Mouse (Mus musculus) right cerebral cortex, adult 2 months (tissue): ENCODE measurements at regions not wholly inside any gene's neighbourhood (a gene's known extent, or its start where the extent isn't known, plus 50 kb on each side); places are given as distances from the start of the nearest gene placed in this dataset.

Experiments
- DNase-seq, 2 experiments: peaks; one replicate each; pipeline ENCODE4 v3.0.0; 2021 to 2022; ENCODE audit warnings: low spot score in 2 of 2

GRCm38 (mm10) chr19:44626261-44626660 is 63.6 kb downstream of the Hif1an start:
- no peak for DNase-seq

- DNase-seq = no peak
Measured at GRCm38 (mm10) chr19:44629705-44630104, 67.1 kb downstream of the Hif1an start.

GRCm38 (mm10) chr19:44631356-44632007 is 68.8 kb downstream of the Hif1an start:
- no peak for DNase-seq

GRCm38 (mm10) chr19:44637145-44637719 is 74.6 kb downstream of the Hif1an start:
- DNase-seq = no peak

- no peak for DNase-seq
Measured at GRCm38 (mm10) chr19:44640021-44640420, 77.4 kb downstream of the Hif1an start.

- DNase-seq = no peak
Measured at GRCm38 (mm10) chr19:44640551-44640950, 77.9 kb downstream of the Hif1an start.

- no peak for DNase-seq
Measured at GRCm38 (mm10) chr19:44642294-44642693, 79.6 kb downstream of the Hif1an start.

GRCm38 (mm10) chr19:44644376-44644775 is 81.7 kb downstream of the Hif1an start:
- no peak for DNase-seq

GRCm38 (mm10) chr19:44644929-44645328 is 82.3 kb downstream of the Hif1an start:
- no peak for DNase-seq

- DNase-seq = no peak
Measured at GRCm38 (mm10) chr19:44646548-44646947, 83.9 kb downstream of the Hif1an start.

GRCm38 (mm10) chr19:44649206-44649605 is 86.6 kb downstream of the Hif1an start:
- DNase-seq = no peak

- DNase-seq = no peak
Measured at GRCm38 (mm10) chr19:44650841-44651240, 88.2 kb downstream of the Hif1an start.

GRCm38 (mm10) chr19:44651605-44652004 is 89.0 kb downstream of the Hif1an start:
- DNase-seq = no peak

GRCm38 (mm10) chr19:44655719-44656118 is 93.1 kb downstream of the Hif1an start:
- peak in 1 of 2 experiments; percentile 7 for DNase-seq

GRCm38 (mm10) chr19:44659316-44659715 is 96.5 kb upstream of the Pax2 start:
- no peak for DNase-seq

GRCm38 (mm10) chr19:44669535-44669958 is 86.3 kb upstream of the Pax2 start:
- no peak for DNase-seq

GRCm38 (mm10) chr19:44674621-44675245 is 81.1 kb upstream of the Pax2 start:
- DNase-seq = peak in 1 of 2 experiments; percentile 12

- no peak for DNase-seq
Measured at GRCm38 (mm10) chr19:44676555-44677120, 79.2 kb upstream of the Pax2 start.

GRCm38 (mm10) chr19:44677295-44677694 is 78.5 kb upstream of the Pax2 start:
- DNase-seq = no peak

- DNase-seq = no peak
Measured at GRCm38 (mm10) chr19:44678686-44679085, 77.2 kb upstream of the Pax2 start.

- DNase-seq = no peak
Measured at GRCm38 (mm10) chr19:44681675-44682074, 74.2 kb upstream of the Pax2 start.

- no peak for DNase-seq
Measured at GRCm38 (mm10) chr19:44683191-44683590, 72.7 kb upstream of the Pax2 start.

- peak in 1 of 2 experiments; percentile 7 for DNase-seq
Measured at GRCm38 (mm10) chr19:44684061-44684514, 71.8 kb upstream of the Pax2 start.
